Mouse (Mus musculus): ENCODE data around the gene Washc1.
"Not testable (repeated sequence)": the region's sequence is repeated elsewhere in the genome, so short reads cannot be mapped to it uniquely, and the experiment has no call there.

Gene Washc1

GRCm38 (mm10) chr17:66111402-66111959 lies at the start of gene Washc1:
Washc1 (plus strand) TSS chr17:66111545.
- peak; percentile 86 for DNase-seq

- no peak for DNase-seq
Measured at GRCm38 (mm10) chr17:66065115-66065514, 46.2 kb upstream of the Washc1 start.

- DNase-seq = not testable (repeated sequence)
Measured at GRCm38 (mm10) chr17:66069036-66069435, 42.3 kb upstream of the Washc1 start.

- DNase-seq = no peak
Measured at GRCm38 (mm10) chr17:66073971-66074370, 37.4 kb upstream of the Washc1 start.

GRCm38 (mm10) chr17:66075827-66076173 lies 35.5 kb upstream of the Washc1 start:
- DNase-seq = no peak

- DNase-seq = peak; percentile 68
Measured at GRCm38 (mm10) chr17:66076174-66076927, 35.0 kb upstream of the Washc1 start.

- DNase-seq = peak; percentile 97
Measured at GRCm38 (mm10) chr17:66076934-66077333, 34.4 kb upstream of the Washc1 start, which contains the start of gene Ankrd12. Ankrd12 (minus strand) TSS chr17:66077089.

- no peak for DNase-seq
Measured at GRCm38 (mm10) chr17:66077437-66077850, 33.9 kb upstream of the Washc1 start.

- no peak for DNase-seq
Measured at GRCm38 (mm10) chr17:66084486-66084885, 26.9 kb upstream of the Washc1 start.

- DNase-seq = no peak
Measured at GRCm38 (mm10) chr17:66085038-66085437, 26.3 kb upstream of the Washc1 start.

- DNase-seq = no peak
Measured at GRCm38 (mm10) chr17:66090251-66090650, 21.1 kb upstream of the Washc1 start.

GRCm38 (mm10) chr17:66091392-66091791 lies 20.0 kb upstream of the Washc1 start:
- DNase-seq = no peak

- DNase-seq = no peak
Measured at GRCm38 (mm10) chr17:66092065-66092464, 19.3 kb upstream of the Washc1 start.

- no peak for DNase-seq
Measured at GRCm38 (mm10) chr17:66092664-66093063, 18.7 kb upstream of the Washc1 start.

- no peak for DNase-seq
Measured at GRCm38 (mm10) chr17:66100566-66101379, 10.6 kb upstream of the Washc1 start.

- DNase-seq = peak; percentile 92
Measured at GRCm38 (mm10) chr17:66101380-66102330, 9.7 kb upstream of the Washc1 start, which contains the start of gene Ndufv2. Ndufv2 (minus strand) TSS chr17:66101559.

GRCm38 (mm10) chr17:66104076-66104475 lies 7.3 kb upstream of the Washc1 start:
- DNase-seq = no peak

- peak; percentile 18 for DNase-seq
Measured at GRCm38 (mm10) chr17:66106601-66107267, 4.6 kb upstream of the Washc1 start.

- no peak for DNase-seq
Measured at GRCm38 (mm10) chr17:66107466-66107865, 3.9 kb upstream of the Washc1 start.

- DNase-seq = no peak
Measured at GRCm38 (mm10) chr17:66108198-66108597, 3.1 kb upstream of the Washc1 start.

- no peak for DNase-seq
Measured at GRCm38 (mm10) chr17:66110746-66111145, 599 bp upstream of the Washc1 start.

GRCm38 (mm10) chr17:66112166-66112565 lies 821 bp downstream of the Washc1 start:
- no peak for DNase-seq
